Mouse (Mus musculus) gastrocnemius, postnatal 4 days (tissue): Measurements from ENCODE around the gene Ubash3a. TPM values are rescaled to one million over a fixed set of nuclear protein-coding genes. Genes with fewer than 3 reads are reported as not detected.

Experiments used
- DNase-seq, 2 experiments: peaks; one replicate each; pipeline ENCODE4 v3.0.0; 2021 to 2022; ENCODE audit warnings: low spot score in 2 of 2, mixed read lengths in 2 of 2
- total RNA-seq, 2 experiments: library from RNA; stranded (reverse); gene quantifications; 2 replicates each; pipeline ENCODE4 v1.2.3; 2021

Ubash3a gene
- total RNA-seq, 2 experiments from 2014 or later = 0.10 to 0.29 TPM

GRCm38 (mm10) chr17:31277931-31278330 lies 70.3 kb downstream of the Ubash3a start:
- no peak for DNase-seq

GRCm38 (mm10) chr17:31279541-31279940 lies 71.9 kb downstream of the Ubash3a start:
- DNase-seq = no peak

DNA sequence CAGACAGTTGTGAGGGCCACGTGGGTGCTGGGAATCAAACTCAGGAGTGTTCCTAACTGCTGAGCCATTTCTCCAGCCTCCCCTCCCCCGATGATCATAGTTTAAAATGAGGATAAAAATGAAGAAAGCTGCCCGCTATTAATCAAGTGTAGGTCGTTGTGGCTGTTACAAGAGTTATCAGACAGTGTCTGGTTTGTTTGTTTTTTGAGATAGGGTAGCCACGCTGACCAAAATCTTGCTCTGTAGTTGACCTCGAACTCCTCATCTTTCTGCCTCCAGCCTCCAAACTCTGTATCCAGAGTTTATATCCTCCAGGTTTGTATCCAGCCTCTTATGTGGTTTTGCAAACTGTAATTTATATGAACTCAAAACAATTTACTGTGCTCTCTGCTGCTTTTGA lies 72.6 kb downstream of the Ubash3a start:
- no peak for DNase-seq

DNA sequence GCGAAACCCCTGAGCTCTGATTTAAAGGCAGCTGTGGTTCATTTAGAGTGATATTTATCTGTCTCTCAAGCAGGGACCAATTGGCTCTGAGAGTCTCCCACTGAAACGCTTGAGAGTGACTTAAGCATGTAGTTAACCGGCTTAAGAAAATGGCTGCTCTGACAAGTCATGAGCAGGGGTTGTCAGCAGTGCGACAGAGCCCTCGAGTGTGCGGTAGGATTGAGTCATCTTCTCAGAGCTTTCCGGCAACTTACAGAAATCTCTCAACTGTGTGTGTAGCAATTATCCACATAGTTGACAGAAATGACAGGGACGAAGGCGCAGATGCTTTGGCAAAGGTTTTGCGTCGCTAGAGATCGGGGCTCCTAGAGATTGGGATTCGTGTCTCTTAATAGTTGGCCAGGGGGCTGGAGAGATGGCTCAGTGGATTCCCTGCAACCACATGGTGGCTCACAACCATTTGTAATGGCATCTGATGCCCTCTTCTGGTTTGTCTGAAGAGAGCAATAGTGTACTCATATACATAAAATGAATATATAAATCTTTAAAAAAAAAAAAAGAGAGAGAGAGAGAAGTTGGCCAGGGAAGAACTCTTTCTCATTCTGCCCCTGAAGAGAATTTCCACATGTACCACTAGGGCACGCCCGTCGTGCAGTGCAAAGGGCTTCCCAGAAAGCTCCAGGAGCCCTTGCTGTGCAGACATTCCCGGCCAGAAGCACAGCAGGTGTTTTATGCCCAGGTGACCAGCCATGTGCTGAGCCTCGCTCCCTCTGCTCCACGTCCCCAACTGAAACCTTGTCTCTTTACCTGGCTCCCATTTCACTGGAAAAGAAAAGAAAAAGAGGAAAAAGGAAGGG lies 74.4 kb downstream of the Ubash3a start:
- no peak for DNase-seq

- no peak for DNase-seq
Measured at GRCm38 (mm10) chr17:31282687-31283053, 75.0 kb downstream of the Ubash3a start.

DNA sequence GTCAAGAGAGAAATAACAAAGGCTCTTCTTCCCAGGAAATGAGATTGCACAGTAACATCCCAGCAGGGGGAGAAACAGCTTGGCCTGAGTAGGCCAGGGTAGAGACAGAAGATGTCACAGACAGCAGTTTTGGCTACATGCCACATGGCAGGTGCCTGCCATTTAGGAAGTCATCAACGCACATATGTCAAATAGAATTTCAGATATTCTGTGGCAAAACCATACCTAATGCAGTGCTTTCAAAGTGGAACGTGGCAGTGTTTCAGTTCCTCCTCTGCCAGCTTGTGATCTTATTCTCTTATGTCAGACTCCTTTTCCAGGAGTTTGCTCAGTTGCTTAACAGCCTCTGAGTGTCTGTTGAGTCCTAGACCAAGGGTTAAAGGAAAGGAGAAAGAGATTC lies 78.2 kb downstream of the Ubash3a start:
- DNase-seq = no peak

DNA sequence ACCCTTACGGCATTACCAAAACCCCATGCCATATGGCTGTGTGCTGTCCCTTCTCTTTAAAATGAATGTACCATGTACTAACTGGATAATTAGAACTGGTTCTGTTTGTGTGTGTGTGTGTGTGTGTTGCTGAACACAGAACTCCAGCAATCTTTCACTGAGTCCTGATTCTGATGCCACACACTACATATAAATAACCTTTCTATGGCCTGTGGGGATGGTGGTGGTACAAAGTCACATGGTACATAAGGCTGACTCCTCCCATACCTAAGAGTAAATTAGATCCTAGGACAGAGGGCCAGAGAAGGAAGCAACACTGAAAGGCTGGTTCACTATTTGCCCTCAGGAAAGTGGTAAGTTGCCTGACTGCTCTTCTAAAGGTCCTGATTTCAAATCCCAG lies 78.8 kb downstream of the Ubash3a start, which contains the start of gene Slc37a1:
Gene Slc37a1 (plus strand): TSS at position 301 of the 400 bp plus-strand sequence.
- no peak for DNase-seq

- DNase-seq = no peak
Measured at GRCm38 (mm10) chr17:31287216-31287615, 79.5 kb downstream of the Ubash3a start.

DNA sequence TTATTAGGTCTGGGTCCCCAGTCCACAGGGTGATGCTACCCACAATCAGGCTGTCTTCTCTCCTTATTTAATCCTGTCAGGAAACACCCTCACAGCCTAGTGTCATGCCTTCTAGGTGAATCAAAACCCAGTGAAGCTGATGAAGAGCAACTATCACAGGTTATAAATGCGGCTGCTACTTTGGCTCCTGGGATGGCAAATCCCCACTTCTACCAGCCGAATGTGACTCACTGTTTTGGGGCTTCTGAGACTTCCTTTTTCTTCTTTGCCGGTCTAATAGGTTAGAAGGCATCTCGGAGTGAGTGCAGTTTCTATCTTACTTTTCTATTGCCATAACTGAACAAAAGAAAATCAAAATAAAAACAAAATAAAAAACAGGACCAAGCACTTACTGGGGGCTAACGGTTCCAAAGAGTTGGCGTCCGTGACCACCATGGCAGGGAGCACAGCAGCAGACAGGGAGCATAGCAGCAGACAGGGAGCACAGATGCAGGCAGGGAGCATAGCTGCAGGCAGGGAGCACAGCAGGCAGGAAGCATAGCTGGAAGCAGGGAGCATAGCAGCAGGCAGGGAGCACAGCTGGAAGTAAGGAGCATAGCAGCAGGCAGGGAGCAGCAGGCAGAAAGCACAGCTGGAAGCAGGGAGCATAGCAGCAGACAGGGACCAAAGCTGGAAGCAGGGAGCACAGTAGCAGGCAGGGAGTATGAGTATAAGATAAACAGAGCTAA lies 81.5 kb downstream of the Ubash3a start:
- DNase-seq = no peak

GRCm38 (mm10) chr17:31290311-31290710 lies 82.6 kb downstream of the Ubash3a start:
- DNase-seq = no peak

GRCm38 (mm10) chr17:31290859-31291258 lies 83.2 kb downstream of the Ubash3a start:
- DNase-seq = no peak

DNA sequence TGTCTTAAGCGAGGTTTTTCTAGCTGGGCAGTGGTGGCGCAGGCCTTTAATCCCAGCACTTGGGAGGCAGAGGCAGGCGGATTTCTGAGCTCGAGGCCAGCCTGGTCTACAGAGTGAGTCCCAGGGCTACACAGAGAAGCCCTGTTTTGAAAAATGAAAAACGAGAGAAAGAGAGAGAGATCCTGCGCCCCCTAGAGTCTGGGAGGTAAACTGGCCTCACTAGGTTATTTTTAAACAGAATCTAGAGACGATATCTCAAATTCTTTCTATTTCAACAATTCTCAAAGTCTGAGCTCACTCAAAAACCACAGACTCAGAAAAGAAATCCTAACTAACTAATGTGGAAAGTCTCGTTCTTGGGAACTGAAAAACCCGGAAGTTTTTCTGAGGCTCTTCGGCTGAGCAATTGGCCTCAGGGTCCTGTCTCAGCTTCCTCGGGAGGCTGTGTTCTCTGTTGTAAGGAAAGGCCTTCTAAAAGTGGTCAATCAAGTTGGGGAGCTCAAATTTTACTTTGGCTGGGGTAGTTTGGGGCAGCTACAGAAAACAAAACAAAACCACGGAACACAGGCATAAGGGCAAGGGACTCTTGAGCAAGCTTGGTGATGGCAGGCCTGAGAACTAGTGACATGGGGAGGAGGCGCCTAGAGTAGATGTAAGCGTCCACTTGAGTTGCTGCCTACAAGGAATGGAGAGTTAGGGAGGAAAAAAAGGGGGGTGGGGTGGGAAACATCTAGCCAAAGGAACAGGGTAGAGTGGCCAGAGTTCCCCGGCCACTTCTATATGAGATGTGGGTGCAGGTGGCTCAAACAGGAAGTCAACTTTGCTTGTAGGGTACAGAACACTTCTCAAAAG lies 86.9 kb downstream of the Ubash3a start:
- DNase-seq = no peak

DNA sequence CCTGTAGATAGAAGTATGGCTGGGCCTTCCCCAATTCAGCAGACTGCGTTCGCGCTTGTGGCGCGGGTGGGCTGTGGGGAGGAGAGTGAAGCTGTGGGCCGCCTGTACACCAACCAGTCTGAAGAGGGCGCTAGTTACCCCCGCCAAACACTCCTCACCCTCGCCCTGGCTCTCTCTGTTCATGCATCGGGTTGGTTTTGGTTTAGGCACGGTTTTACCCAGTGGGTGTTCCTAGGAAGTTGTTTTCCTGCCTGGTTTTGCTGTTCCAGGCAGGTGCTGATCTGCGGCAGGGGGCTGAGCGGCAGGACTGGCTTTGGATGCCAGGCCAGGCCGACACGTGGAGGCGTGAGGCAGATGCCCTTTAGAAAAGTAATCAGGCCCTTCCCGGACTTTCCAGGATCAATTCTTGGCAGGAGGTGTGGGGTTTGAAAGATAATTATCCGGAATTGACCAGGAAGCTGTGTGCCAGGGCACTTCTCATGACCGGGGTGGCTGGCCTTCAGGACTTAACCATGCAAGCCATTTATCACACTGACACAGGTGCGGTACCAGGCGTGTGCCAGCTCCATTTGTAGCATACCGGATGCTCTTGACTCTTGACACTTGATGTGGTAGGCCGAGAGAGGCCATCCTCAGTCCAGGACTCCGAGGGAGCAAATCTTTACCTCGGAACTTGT lies 87.7 kb downstream of the Ubash3a start:
- DNase-seq = no peak

DNA sequence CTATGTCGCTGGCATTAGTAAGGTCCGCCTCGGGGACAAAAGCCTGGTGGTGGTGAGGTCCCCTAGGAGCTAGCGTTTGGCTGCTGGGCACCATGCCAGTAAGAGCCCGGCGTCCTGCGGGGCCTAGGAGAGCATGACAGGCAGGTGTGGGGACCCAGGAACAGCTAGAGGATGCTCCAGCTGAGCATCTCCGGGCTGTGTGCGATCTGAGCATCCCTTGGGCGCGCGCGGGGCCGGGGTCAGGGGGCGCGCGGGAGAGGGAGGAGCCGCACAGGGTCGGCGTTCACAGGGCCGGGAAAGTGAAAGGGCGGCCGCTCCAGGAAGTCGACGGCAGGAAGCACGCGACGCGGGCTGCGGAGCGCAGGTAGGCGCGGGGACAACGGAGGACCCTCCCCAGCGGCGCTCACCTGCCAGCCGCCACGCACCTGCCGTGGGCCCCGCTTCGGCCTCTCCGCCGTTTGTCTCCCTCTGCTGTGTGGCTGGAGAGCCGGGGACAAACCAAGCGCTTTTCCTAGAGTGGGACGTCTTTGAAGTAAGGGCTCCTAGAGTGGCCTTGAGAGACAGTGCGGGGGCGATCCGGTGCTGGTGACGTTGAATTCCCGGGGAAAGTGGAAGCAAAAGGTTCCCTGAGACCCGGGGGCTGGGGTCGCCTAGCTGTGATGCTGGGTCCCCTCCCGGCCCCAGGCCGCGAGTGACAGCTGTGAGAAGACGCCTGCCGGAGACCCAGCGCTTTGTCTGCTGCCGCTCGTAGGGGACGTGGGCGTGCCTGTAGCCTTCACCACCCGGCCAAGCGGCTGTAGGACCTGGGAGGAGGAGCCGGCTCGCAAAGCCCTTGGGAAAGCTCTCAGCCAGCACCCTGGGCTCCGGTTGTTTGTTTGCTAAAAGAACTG lies 88.5 kb downstream of the Ubash3a start:
- DNase-seq = peak; percentile 52 to 71

Other genes starting within 250 kb of the Ubash3a start
- 1 to 10 TPM; 5.9 to 6.8 TPM for gene Abcg1, start 150.2 kb upstream of the Ubash3a start, total RNA-seq
- gene Tff3, start 78.2 kb upstream of the Ubash3a start, total RNA-seq = not detected
- not detected for gene Tff2, start 63.6 kb upstream of the Ubash3a start, total RNA-seq
- not detected for gene Tff1, start 42.6 kb upstream of the Ubash3a start, total RNA-seq
- not detected for gene Tmprss3, start 8.9 kb upstream of the Ubash3a start, total RNA-seq
- 1 to 10 TPM; 1.8 to 2.1 TPM for gene Rsph1, start 69.5 kb downstream of the Ubash3a start, total RNA-seq
- 1 to 10 TPM; 1.4 to 2.4 TPM for gene Slc37a1, start 78.9 kb downstream of the Ubash3a start, total RNA-seq
- 1 to 10 TPM; 5.0 to 6.9 TPM for gene Pde9a, start 178.3 kb downstream of the Ubash3a start, total RNA-seq